Mouse (Mus musculus) stomach, embryonic 16.5 days (tissue): ENCODE results near the gene Slc16a5. TPM values are rescaled to one million over a fixed set of nuclear protein-coding genes. Genes with fewer than 3 reads are reported as not detected.

Experiments
- ATAC-seq: fragments of 200-750 bp; cut with Nextera tagmentation; 2 replicates; pipeline ENCODE4 v1.8.0; 2017; ENCODE audit warnings: moderate number of reproducible peaks, moderate TSS enrichment; ENCODE audit not compliant: insufficient read depth, low FRiP score
- H3K27ac ChIP-seq: fragments of 300-500 bp; sonication (generic); 2 replicates; pipeline ENCODE4 v1.5.1; 2014; ENCODE audit warnings: low read length
- H3K27me3 ChIP-seq: fragments of 300-500 bp; sonication (generic); 2 replicates; pipeline ENCODE4 v1.6.1; 2014; ENCODE audit warnings: low read length, control low read depth, mixed read lengths; ENCODE audit not compliant: control insufficient read depth, insufficient read depth
- H3K36me3 ChIP-seq: fragments of 300-500 bp; sonication (generic); 2 replicates; pipeline ENCODE4 v1.6.1; 2014; ENCODE audit warnings: low read length; ENCODE audit not compliant: control insufficient read depth, insufficient read depth
- H3K4me1 ChIP-seq: fragments of 300-500 bp; sonication (generic); 2 replicates; pipeline ENCODE4 v1.6.1; 2014; ENCODE audit warnings: low read length, control low read depth, mixed read lengths; ENCODE audit not compliant: control insufficient read depth, insufficient read depth
- H3K4me2 ChIP-seq: fragments of 300-500 bp; sonication (generic); 2 replicates; pipeline ENCODE4 v1.6.1; 2014; ENCODE audit warnings: low read depth, low read length, mixed read lengths
- H3K4me3 ChIP-seq: fragments of 300-500 bp; sonication (generic); replicated peaks from 2 replicates; pipeline ENCODE4 v1.5.1; 2014; ENCODE audit warnings: mild to moderate bottlenecking, low read length
- H3K9ac ChIP-seq: fragments of 300-500 bp; sonication (generic); 2 replicates; pipeline ENCODE4 v1.6.1; 2014; ENCODE audit warnings: low read length
- H3K9me3 ChIP-seq: fragments of 300-500 bp; sonication (generic); replicated peaks from 2 replicates; pipeline ENCODE4 v1.6.1; 2016; ENCODE audit warnings: low read length, control low read depth; ENCODE audit not compliant: control insufficient read depth
- WGBS: fragments of 180-500 bp; shearing (Covaris S2); extraction: QIAGEN DNeasy Blood & Tissue Kit; methylation state at CpG from one replicate; pipeline ENCODE4 v1.1.7; 2014; 5-methylcytosine and 5-hydroxymethylcytosine counted together
- polyA plus RNA-seq: library from polyadenylated mRNA; unstranded; fragments of >200 nt; fragmentation: Nextera tagmentation; extraction: Ambion mirVana; gene quantifications from 2 replicates; pipeline ENCODE4 v1.2.1, GENCODE M21; 2015

The Slc16a5 gene
- polyA plus RNA-seq, 1 experiment from 2014 or later = 3.7 TPM

- Histone ChIP-seq H3K4me3 (no peak within 1 kb of the TSS), H3K9ac (no peak within 1 kb of the TSS), H3K36me3 (no peaks in the 10 kb centered on the region), H3K4me2 (no peak within 1 kb of the TSS), H3K9me3 (no peaks in the 10 kb centered on the region), H3K27me3 (no peaks in the 10 kb centered on the region), H3K4me1 (peaks cover 9% of the 10 kb centered on the region), H3K27ac (no peak within 1 kb of the TSS)
- ATAC-seq = no peak
- WGBS = 92% methylated on average over 9 of the region's 9 CpGs
These were observed 22.2 kb upstream of the Slc16a5 start, which contains the start of gene Trim80 for GRCm38 (mm10) chr11:115439906-115440595. Gene Trim80, plus strand, starts transcription at chr11:115440545.

DNA sequence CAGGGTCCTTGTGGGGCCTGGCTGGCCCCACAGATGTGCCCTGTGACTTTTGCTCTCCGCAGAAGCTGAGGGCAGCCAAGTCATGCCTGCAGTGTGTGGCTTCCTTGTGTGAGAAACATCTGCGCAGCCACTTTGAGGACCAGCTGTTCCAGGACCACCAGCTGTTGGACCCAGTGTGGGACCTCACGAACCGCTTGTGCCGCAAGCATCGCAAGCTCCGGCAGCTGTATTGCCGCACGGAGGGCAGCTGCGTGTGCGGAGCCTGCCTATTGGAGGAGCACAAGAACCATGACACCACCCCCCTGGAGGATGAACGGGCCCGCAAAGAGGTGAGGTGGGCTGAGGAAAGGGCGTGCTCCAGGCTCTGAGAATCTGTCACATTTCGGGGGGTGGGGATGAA is 20.9 kb upstream of the Slc16a5 start:
- WGBS = 40% methylated on average over 15 of the region's 15 CpGs
- H3K27me3 ChIP-seq = no peaks in the 10 kb centered on the region
- H3K27ac ChIP-seq = no peak overlapping the region
- H3K4me1 ChIP-seq = no peaks in the 10 kb centered on the region
- H3K9me3 ChIP-seq = no peaks in the 10 kb centered on the region
- H3K9ac ChIP-seq = no peak overlapping the region
- ATAC-seq = no peak
- no peaks in the 10 kb centered on the region for H3K36me3 ChIP-seq
- H3K4me3 ChIP-seq = no peak overlapping the region
- H3K4me2 ChIP-seq = no peak overlapping the region

DNA sequence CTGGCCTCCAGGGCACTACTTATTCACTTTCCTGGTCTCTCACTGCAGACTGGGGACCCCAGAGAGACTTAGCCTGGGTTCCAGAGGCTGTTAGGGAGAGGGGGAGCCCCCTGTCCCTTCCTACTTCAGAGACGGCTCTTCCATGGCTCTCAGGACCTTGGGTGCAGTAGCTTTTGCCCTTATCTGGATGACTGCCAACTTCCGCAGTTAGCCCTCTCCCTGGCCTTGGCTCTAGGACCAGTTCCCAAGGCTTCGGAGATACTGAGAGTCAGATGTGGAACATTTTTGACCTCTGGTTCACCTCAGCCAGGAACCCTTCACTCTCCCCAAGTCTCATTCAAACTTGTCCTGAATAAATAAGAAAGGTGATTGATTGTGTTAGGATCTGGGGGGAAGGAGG is 15.4 kb upstream of the Slc16a5 start:
- no peaks in the 10 kb centered on the region for H3K36me3 ChIP-seq
- no peak overlapping the region for H3K4me2 ChIP-seq
- no peak overlapping the region for H3K4me3 ChIP-seq
- H3K27ac ChIP-seq = no peak overlapping the region
- H3K27me3 ChIP-seq = no peaks in the 10 kb centered on the region
- H3K9me3 ChIP-seq = no peaks in the 10 kb centered on the region
- H3K4me1 ChIP-seq = no peaks in the 10 kb centered on the region; the same call in 1 of the 2 replicates
- WGBS = 40% methylated on average over 3 of the region's 3 CpGs
- H3K9ac ChIP-seq = peak overlapping the region; percentile 32
- no peak for ATAC-seq

GRCm38 (mm10) chr11:115447321-115447885 is 14.9 kb upstream of the Slc16a5 start:
- WGBS = 76% methylated on average over 11 of the region's 11 CpGs
- no peak overlapping the region for H3K4me2 ChIP-seq
- H3K27ac ChIP-seq = peak overlapping the region; percentile 14; the same call in 1 of the 2 replicates
- H3K4me1 ChIP-seq = no peaks in the 10 kb centered on the region; the same call in 1 of the 2 replicates
- no peaks in the 10 kb centered on the region for H3K36me3 ChIP-seq
- H3K9me3 ChIP-seq = no peaks in the 10 kb centered on the region
- H3K27me3 ChIP-seq = no peaks in the 10 kb centered on the region
- no peak for ATAC-seq
- H3K9ac ChIP-seq = no peak overlapping the region
- H3K4me3 ChIP-seq = no peak overlapping the region

- ATAC-seq = peak; percentile 27; the same call in 1 of the 2 replicates
- Histone ChIP-seq H3K27me3 (no peaks in the 10 kb centered on the region), H3K36me3 (no peaks in the 10 kb centered on the region), H3K4me2 (no peak overlapping the region), H3K4me1 (no peaks in the 10 kb centered on the region; the same call in 1 of the 2 replicates), H3K4me3 (no peak overlapping the region), H3K9me3 (no peaks in the 10 kb centered on the region), H3K9ac (no peak overlapping the region), H3K27ac (peak overlapping the region; percentile 14; the same call in 1 of the 2 replicates)
- WGBS = 82% methylated on average over 16 of the region's 16 CpGs
These were observed 14.2 kb upstream of the Slc16a5 start for GRCm38 (mm10) chr11:115448075-115448474.

DNA sequence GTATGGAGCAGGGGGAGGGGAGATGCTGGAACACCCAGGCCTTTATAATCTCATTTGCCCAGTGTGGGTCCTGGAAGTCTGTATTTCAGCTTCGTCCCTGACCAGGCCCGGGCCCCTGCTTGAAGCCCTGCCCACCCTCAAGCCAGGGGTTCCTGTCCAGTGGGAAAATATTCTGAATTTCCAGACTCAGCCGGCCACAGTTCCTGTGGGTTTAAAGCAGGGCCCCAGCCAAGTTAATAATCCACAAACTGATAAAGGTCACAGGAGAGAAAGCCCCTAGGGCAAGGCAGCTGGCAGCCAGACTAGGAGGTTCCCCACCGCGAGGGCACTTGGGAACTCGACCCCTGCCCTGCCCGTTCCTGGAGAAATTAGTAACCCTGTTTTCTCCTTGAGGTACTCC is 13.3 kb upstream of the Slc16a5 start:
- 47% methylated on average over 7 of the region's 7 CpGs for WGBS
- no peaks in the 10 kb centered on the region; the same call in 1 of the 2 replicates for H3K4me1 ChIP-seq
- H3K36me3 ChIP-seq = no peaks in the 10 kb centered on the region
- H3K9ac ChIP-seq = no peak overlapping the region
- H3K9me3 ChIP-seq = no peaks in the 10 kb centered on the region
- no peaks in the 10 kb centered on the region for H3K27me3 ChIP-seq
- H3K27ac ChIP-seq = no peak overlapping the region; the same call in 1 of the 2 replicates
- ATAC-seq = no peak
- H3K4me2 ChIP-seq = no peak overlapping the region
- no peak overlapping the region for H3K4me3 ChIP-seq

- 0 out of 2 replicates have a peak, but pooled peaks have one; percentile 38 for ATAC-seq
- 73% methylated on average over 7 of the region's 7 CpGs for WGBS
- Histone ChIP-seq H3K36me3 (no peaks in the 10 kb centered on the region), H3K27ac (no peak overlapping the region), H3K4me3 (no peak overlapping the region), H3K4me1 (no peaks in the 10 kb centered on the region; the same call in 1 of the 2 replicates), H3K4me2 (no peak overlapping the region), H3K27me3 (no peaks in the 10 kb centered on the region), H3K9ac (no peak overlapping the region), H3K9me3 (no peaks in the 10 kb centered on the region)
These were observed 12.1 kb upstream of the Slc16a5 start for GRCm38 (mm10) chr11:115450176-115450575.

- H3K27me3 ChIP-seq = no peaks in the 10 kb centered on the region
- no peaks in the 10 kb centered on the region for H3K9me3 ChIP-seq
- no peak overlapping the region for H3K4me2 ChIP-seq
- no peaks in the 10 kb centered on the region; the same call in 1 of the 2 replicates for H3K4me1 ChIP-seq
- no peak overlapping the region for H3K4me3 ChIP-seq
- no peaks in the 10 kb centered on the region for H3K36me3 ChIP-seq
- H3K9ac ChIP-seq = no peak overlapping the region
- 79% methylated on average over 8 of the region's 8 CpGs for WGBS
- H3K27ac ChIP-seq = no peak overlapping the region
- no peak for ATAC-seq
These were observed 10.5 kb upstream of the Slc16a5 start for GRCm38 (mm10) chr11:115451781-115452241.

- Histone ChIP-seq H3K4me2 (no peak overlapping the region), H3K4me1 (no peaks in the 10 kb centered on the region), H3K9me3 (no peaks in the 10 kb centered on the region), H3K27ac (no peak overlapping the region), H3K36me3 (no peaks in the 10 kb centered on the region), H3K4me3 (no peak overlapping the region), H3K9ac (no peak overlapping the region), H3K27me3 (no peaks in the 10 kb centered on the region)
- WGBS = 80% methylated on average over 7 of the region's 7 CpGs
- no peak for ATAC-seq
These were observed 9.9 kb upstream of the Slc16a5 start for GRCm38 (mm10) chr11:115452281-115452860.
